Mouse (Mus musculus) G1E (cell line): ENCODE measurements around the gene Trim8.

Experiments used
- CTCF ChIP-seq: IDR thresholded peaks from 2 replicates; pipeline ENCODE4 v1.5.1; 2012; ENCODE audit warnings: low read depth, low read length, inconsistent platforms, mixed read lengths
- GATA2 ChIP-seq: IDR thresholded peaks from 2 replicates; pipeline ENCODE4 v1.6.1; 2012; ENCODE audit warnings: low read depth, low read length, inconsistent platforms, borderline replicate concordance
- POLR2AphosphoS5 ChIP-seq: IDR thresholded peaks from 2 replicates; pipeline ENCODE4 v1.6.1; 2012; ENCODE audit warnings: low read depth, low read length, inconsistent platforms; ENCODE audit not compliant: insufficient replicate concordance
- TAL1 ChIP-seq: conservative IDR thresholded peaks from 2 replicates; pipeline ENCODE4 v1.6.1; 2012; ENCODE audit warnings: low read depth, low read length, inconsistent platforms, mixed read lengths

- TF ChIP-seq TAL1 (no peak), CTCF (no peak), POLR2AphosphoS5 (no peak), GATA2 (no peak)
Measured at GRCm38 (mm10) chr19:46518352-46518787, 16.9 kb downstream of the Trim8 start.
